Mouse (Mus musculus) ZHBTc4 (cell line): ENCODE measurements around the gene Zcchc2.

ENCODE experiments used
- DNase-seq: peaks from one replicate; pipeline ENCODE4 v3.0.0-alpha.2; 2011; ENCODE audit warnings: low read depth, low spot score

The Zcchc2 gene

DNA sequence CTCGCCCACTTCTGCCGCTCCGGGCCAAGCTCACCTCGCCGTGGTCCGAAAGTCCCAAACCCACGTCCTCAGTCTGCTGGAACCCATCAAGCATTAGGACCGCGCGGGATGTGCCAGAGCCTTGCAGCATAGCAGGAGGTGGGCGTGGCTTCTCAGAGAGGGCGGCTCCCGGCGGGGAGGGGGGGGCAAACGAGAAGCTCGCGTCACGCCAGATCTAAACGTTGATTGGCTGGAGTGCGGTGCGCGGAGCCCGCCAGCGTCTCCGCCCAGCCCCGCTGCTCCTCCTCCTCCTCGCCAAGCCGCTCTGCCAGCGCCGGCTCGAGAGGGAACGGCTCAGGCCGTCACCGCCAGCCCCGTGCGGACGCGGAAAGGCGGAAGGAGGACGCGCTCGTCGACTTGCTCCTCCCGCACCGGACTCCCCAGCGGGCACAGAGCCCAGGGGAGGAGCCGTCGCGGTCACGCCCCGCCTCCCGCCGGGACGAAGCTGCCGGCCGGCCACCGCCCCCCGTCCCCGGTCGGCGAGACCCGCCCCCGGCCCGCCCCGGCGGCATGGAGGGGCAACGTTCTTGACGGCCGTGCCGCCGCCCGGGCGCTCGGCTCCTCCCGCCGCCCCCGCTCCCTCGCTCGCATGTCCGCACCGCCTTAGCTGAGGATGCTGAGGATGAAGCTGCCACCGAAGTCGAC lies at the start of gene Zcchc2:
TSS of gene Zcchc2 (plus strand) at position 269 of the 684 bp plus-strand sequence.
- DNase-seq: peak; percentile 98

DNA sequence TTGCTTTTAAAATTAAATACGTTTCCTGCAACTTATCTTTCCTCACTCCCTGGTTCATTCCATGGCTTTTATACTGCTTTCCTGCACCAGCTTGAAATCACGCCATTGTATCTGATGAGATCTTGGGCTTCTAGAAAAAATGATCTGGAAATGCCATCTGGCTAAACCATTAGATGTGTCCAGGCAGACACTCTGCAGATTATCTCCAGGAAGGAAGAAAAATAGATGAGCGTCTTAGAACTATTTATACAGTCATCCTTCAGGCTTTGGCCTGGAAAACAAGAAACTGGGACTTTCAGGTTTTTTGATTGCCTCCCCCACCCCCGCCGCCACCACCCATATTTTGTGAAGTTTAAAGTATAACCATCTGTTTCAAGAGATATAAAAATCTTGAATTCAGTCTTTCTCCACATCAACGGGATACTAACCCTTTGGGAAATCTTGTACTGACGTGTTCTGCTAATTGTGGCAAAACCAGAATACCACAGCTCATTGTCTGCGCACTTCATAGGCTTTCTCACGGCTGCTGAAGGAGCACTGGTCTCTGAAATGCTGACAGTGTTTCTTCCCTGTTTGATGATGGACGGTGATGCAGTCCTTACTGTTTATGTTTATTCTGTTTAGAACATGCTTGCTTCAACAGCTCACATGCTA lies 45.2 kb upstream of the Zcchc2 start:
- no peak for DNase-seq

- DNase-seq: peak; percentile 22
Measured at GRCm38 (mm10) chr1:105946581-105947540, 43.3 kb upstream of the Zcchc2 start.

- DNase-seq: no peak
Measured at GRCm38 (mm10) chr1:105948352-105948751, 41.9 kb upstream of the Zcchc2 start.

GRCm38 (mm10) chr1:105953588-105953987 lies 36.6 kb upstream of the Zcchc2 start:
- no peak for DNase-seq

- no peak for DNase-seq
Measured at GRCm38 (mm10) chr1:105954047-105954446, 36.2 kb upstream of the Zcchc2 start.

DNA sequence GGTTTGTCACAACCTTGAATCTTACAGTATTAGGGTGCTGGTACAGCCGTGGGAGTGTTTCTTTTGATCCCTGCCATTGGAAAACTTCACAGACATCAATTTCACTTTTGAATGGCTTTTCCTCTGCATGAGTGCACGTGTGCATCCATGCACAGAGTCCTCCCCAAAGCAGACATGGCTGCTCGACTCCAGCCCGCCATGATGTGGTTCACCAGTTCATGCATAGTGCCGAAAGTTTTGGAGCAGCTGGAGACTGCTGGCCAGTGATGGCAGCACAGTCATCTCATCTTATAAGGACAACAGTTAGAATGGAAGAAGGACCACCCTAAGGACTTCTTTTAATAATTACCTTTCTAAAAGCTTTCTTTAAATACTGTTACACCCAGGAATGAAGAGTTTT lies 34.1 kb upstream of the Zcchc2 start:
- DNase-seq: no peak

DNA sequence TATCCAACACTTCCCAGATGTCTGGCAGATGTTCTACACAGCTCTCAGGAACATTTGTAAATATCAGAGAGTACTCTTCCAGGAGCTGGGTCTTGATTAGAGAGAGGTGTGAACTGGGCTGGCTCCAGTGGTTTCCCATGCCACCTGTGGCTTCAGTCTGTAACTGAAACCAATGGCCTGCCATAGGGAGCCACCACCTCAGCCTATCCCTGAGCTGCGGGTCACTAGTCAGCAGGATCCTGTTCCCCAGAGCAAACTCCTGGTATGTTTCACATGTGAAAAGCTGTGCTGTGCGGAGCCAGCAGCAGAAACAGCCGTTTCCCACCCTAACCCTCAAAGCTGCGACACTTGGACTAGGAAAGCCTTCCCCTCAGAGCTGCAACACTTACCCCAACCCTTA lies 28.7 kb upstream of the Zcchc2 start:
- no peak for DNase-seq

DNA sequence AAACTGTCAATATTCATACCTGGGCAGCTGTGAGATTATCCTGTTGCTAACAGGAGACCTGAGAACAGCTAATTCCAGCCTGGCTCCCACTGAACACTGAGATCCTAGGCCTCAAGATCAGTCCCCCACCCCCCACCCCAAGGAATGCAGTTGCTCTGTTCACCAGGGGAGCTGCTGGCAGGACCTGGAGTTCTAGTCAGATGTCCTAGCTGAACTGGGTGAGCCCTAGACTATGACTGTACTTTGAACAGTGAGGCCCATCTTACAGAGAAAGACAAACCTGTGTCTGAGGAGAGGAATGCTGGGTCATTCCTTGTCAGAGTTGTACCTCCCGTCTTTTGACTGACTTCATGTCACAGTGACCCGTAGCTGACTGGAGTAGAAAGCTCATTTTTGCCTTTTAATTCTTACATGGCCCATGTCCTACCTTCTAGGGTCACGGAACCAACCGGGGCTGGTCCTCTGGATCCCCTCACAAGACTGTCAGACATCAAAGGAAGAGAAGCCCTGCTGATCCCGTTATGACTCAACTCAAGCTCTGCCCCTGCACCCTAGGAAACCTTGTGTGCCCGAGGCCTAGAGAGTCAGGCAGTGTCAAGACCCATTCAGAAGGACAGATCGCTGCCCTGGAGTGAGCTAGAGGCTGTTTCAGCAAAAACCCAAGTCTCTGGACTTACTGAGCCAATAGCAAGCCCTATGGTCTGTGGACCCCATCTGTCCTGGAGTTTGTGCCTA lies 28.0 kb upstream of the Zcchc2 start:
- no peak for DNase-seq

DNA sequence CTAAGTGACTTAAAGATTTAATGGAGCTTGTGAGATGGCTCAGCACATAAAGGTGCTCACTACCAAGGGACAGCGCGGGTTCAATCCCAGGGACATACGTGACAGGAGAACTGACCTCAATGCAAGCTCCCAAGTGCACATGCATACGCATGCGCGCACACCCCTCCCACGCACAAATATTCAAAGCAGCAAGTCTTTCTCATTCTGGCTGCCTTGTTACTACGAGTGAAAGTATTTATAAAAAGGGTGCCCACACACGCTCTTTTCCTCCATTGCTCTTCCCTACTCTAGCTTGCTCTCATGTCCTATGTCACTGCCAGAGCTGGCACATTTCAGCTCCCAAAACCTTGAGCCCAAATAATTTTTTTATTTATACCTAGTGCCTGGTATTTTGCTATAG lies 27.4 kb upstream of the Zcchc2 start:
- DNase-seq: no peak

- DNase-seq: no peak
Measured at GRCm38 (mm10) chr1:105964514-105964913, 25.7 kb upstream of the Zcchc2 start.

DNA sequence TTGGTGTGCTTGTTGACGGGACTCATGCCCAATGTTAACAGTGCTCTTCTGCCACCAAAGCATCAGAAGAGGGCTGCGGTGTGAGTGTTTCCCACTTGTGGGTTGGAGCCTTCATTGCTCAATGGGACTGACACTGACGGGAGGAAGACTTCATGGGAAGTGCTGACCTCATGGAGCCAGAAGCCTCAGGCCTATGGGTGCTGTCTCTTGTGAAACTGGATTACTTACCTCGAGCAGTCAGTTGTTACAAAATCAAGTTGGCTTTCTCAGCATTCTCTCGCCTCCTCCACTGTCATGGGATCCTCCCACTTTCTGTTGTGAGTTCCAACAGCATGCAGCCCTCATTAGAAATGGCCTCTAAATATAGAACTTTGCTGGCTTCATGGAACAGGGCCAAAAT lies 25.0 kb upstream of the Zcchc2 start:
- no peak for DNase-seq

- no peak for DNase-seq
Measured at GRCm38 (mm10) chr1:105971490-105972170, 18.6 kb upstream of the Zcchc2 start.

- no peak for DNase-seq
Measured at GRCm38 (mm10) chr1:105974023-105974422, 16.2 kb upstream of the Zcchc2 start.

- no peak for DNase-seq
Measured at GRCm38 (mm10) chr1:105977446-105978094, 12.6 kb upstream of the Zcchc2 start.

DNA sequence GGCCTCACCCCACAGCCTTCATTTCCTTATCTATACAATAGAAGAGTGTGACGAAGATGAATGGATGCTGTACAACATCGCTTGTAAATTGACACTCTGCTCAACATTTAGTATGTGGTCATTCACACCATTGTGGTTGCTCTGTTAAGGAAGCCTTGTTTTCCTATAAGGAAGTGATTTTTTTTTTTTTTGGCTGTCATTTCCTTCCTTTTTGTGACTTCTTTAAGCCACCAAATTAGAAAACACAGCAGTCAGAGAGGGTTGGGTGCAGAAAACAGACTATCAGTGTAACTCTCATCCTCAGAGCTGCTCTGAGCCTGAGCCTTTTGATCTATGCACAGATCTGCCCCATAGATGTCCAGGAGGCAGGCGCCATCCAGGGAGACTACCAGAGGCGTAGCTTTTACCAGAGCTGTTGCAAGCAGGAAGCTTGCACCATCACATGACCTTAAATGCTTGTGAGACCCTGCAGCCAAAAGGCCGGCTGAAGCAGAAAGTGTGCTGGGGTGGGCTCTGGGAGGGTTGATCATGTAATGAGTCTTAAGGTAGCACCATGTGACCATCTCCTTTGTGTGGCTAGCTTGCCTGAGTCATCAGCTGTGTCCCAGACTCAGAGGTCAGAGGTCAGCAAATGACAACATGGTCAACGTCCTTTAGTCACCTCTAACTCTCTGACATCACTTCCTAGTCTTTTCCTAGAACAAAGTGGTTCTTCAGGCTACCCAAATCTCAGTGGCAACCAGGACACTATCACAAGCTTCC lies 9.2 kb upstream of the Zcchc2 start:
- DNase-seq: no peak

DNA sequence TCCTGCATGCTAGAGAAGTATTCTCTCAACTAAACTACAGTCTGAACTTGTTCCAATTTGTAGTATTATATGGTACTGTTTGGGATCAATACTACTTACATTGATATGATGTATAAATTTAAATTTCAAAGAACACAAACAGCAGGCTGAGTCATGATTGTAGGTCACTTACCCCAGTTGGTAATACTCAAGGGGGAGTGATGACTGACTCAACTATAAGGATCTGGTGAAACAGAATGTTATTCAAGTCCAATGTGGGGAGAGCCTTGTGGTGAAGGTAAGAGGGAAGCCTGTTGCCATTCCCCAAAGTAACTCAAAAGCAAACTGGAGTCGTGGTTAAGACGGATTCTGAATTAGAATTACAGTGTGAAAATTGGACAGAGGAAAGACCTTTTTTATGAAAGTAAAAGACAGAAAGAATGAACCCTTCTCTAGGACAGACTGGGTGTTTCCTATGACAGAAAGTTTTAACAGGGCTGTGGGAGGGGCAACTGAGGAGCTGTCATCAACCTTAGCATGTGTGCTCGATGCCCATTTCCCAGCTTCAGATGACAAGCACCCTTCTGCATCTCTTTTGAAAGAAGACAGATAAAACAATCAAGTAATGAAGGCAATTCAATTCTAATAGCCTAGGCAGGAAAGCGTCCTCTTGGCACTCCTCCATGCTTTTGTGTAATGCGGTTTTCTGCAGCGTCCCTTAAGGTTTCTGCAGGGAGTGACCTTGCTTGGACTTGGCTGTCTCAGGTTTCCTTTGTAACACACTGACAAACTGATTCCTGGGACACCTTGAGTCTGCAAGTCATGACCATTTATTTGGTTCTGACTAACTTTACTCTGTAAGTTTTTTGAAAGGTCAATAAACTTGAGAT lies 7.5 kb upstream of the Zcchc2 start:
- DNase-seq: peak; percentile 32

GRCm38 (mm10) chr1:105984172-105984571 lies 6.0 kb upstream of the Zcchc2 start:
- no peak for DNase-seq

- no peak for DNase-seq
Measured at GRCm38 (mm10) chr1:105988171-105988570, 2.0 kb upstream of the Zcchc2 start.
